Mouse (Mus musculus): ENCODE data around the gene Amotl2.

- TF ChIP-seq POLR2A (IDR thresholded peaks at IDR 0.05; ENCODE audit: low read depth, low read length), result no peak
- no peak for TF ChIP-seq CTCF (conservative IDR thresholded peaks at IDR 0.05; ENCODE audit: insufficient read depth, insufficient read length, low read depth, low read length)
These were observed 42.4 kb downstream of the Amotl2 start for GRCm38 (mm10) chr9:102758851-102759250.

Data from kidney, adult 2 months (tissue).